Mouse (Mus musculus) olfactory bulb, adult 2 months (tissue): Measurements from ENCODE around the gene Pramel1.

Experiments used
- CTCF ChIP-seq: fragments of 200-500 bp; IDR thresholded peaks from 2 replicates; pipeline ENCODE4 v1.5.1; 2012; ENCODE audit warnings: low read depth, mild to moderate bottlenecking, low read length, moderate library complexity; ENCODE audit not compliant: insufficient read depth
- POLR2A ChIP-seq: fragments of 200-500 bp; IDR thresholded peaks from 2 replicates; pipeline ENCODE4 v1.6.1; 2012; ENCODE audit warnings: mild to moderate bottlenecking, low read depth, low read length, moderate library complexity; ENCODE audit not compliant: insufficient read depth

DNA sequence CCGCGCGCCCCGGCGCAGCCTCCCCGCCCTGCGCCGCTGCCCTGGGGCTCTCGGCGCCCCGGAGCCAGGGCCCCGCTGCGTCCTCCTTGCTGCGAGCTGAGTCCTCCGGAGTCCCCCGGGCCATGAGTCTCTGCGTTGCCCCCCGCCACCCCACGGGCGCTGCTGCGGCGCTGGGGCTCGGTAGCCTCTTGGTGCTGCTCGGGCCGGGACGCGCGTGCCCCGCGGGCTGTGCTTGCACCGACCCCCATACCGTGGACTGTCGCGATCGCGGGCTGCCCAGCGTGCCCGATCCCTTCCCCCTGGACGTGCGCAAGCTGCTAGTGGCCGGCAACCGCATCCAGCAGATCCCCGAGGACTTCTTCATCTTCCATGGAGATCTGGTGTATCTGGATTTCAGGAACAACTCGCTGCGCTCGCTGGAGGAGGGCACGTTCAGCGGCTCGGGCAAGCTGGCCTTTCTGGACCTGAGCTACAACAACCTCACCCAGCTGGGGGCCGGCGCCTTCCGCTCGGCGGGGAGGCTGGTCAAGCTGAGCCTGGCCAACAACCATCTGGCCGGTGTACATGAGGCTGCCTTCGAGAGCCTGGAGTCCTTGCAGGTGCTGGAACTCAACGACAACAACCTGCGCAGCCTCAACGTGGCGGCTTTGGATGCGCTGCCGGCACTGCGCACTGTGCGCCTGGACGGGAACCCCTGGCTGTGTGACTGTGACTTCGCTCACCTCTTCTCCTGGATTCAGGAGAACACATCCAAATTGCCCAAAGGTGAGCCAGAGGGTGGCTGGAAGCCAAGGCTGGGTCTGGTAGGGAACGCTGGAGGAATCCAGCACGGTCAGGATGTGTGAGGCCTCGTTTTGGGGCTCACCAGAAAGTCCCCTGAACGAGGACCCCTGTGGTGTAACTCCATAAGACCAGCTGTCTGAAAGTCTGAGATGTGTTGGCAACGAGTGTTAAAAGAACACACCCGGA, 43.9 kb upstream of the Pramel1 start:
- no peak for TF ChIP-seq CTCF
- no peak for TF ChIP-seq POLR2A
